Mouse (Mus musculus) lung, adult 18-20 months (tissue): ENCODE data around the gene Mark3.
"Not testable (repeated sequence)": the region's sequence is repeated elsewhere in the genome, so short reads cannot be mapped to it uniquely, and the experiment has no call there.

ENCODE experiments used
- DNase-seq, 2 experiments: peaks; one replicate each; pipeline ENCODE4 v3.0.0; 2022; ENCODE audit warnings: mixed read lengths in 2 of 2

Mark3 gene

DNA sequence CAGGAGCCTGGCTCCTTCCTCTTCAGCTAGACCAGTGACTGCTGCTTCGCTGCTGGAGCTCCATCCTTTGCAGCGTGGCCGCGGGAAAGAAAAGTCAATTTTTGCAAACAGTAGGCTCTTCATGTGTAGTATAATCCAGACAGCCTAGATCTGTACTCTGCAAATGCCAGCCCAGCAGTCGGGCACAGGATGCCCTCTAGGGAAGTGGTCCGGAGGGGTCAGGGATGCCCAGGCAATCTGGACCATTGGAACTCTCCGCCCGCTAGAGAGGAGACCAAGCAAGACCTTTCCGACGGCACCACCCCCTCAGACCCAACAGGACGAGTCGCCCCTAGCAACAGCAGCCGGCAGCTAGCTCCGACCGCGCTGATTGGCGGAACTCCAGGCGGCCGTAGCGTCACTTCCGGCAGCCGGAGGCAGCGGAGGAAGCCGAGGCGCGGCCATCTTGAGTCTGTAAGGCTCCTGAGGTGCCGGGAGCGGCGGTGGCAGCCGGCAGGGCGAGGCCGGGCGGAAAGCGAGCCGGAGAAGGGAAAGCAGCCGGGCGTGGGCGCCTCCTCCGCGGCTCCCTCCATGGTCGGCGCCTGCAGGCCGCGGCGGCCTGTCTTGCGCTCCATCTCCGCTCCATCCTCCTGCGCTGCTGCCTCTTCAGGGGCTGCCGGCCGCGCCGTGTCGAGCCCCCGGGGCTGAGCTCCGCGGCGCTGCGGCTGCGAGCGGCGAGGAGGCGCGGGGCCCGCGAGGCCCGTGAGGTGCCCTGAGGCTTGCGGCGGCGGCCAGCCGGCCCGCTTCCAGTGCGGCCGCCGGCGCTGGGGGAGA lies at the start of gene Mark3:
Mark3 (plus strand) TSS at position 450 of the 813 bp plus-strand sequence.
- DNase-seq, result peak; percentile 98

- DNase-seq, result peak; percentile 17 to 57
Observed at GRCm38 (mm10) chr12:111524883-111525282, 49.4 kb upstream of the Mark3 start.

DNA sequence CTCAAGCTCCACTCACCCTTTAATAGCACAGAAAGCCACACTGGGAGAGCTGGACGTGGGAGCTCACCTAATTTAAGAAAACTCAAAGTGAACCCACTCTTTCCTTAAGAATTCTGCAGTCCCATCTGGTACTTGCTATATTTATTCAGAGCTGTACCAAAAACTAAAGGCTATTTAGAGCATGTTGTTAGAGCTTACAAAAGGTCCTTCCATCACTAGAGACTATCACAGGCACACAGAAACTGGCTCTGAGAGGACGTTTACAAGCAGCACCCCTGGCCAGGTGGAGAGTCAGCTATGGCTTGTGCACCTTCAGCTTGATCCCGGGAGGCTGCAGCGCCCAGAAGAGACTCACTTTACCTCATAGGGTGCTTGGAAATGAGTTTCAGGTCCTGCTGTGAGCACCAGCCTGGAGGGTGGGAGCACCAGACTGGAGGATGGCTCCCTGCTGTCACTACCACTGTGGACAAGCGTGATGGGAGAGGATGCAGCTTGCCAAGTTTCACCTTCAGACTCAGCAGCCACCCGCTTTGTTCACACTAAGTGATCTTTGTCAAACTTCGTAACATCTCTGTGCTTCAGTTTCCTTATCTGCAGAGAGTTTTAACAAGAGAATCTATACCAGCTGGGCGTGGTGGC lies 46.6 kb upstream of the Mark3 start:
- no peak for DNase-seq

GRCm38 (mm10) chr12:111529192-111529591 lies 45.1 kb upstream of the Mark3 start:
- DNase-seq, result no peak

DNA sequence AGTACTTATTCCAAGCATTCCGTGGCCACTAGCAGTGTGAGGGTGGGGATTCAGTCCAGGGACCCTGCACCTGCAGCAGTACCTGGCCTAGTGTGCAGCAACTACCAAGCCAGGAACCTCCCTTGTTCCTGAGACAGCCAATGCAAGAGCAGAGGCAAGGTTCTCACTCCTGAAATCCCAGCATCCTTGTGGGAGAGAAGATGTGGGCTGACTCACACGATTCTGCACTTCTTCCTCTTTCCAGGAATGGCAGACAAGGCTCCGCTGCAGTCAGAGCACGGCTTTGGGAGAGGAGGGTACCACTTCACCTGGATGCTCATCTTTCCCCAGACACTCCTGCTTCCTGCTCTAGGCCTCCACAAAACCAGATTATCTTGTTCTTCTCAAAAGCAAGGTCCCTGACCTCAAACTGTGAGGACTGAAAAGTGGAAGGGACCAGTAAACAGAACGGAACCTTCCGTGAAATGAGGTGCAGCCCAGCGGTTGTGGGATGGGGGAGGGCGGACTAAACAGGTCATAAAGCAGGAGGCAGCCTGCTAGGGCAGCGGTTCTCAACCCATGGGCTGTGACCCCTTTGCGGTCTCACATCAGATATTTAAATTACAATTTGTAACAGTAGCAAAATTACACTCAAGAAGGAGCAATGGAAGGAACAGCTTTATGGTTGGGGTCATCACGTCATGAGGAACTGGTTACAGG lies 41.1 kb upstream of the Mark3 start:
- DNase-seq, result no peak

DNA sequence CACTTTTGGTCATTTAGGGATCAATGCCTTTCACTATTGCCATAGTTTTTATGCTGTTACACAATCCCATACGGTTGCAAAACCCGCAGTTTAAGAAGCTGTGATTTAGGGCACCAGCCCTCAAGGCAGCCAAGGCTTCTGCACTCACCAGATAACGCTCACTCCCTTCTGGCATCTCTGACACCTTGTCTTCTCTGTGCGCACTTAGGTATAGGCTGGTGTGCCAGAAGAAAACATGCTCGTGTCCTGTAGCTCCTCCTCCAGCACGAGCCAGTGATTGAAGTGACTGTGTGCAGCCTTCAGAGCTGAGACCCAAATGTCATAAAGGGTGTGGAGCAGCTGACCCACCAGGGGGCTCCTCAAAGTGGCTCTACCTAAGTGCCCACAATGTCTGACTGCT lies 39.0 kb upstream of the Mark3 start:
- DNase-seq, result peak; percentile 11 to 13

GRCm38 (mm10) chr12:111535762-111536161 lies 38.6 kb upstream of the Mark3 start:
- DNase-seq, result peak; percentile 14 to 60

- no peak for DNase-seq
Observed at GRCm38 (mm10) chr12:111536746-111537145, 37.6 kb upstream of the Mark3 start.

- DNase-seq, result peak in 1 of 2 experiments; percentile 38
Observed at GRCm38 (mm10) chr12:111537341-111537740, 37.0 kb upstream of the Mark3 start.

DNA sequence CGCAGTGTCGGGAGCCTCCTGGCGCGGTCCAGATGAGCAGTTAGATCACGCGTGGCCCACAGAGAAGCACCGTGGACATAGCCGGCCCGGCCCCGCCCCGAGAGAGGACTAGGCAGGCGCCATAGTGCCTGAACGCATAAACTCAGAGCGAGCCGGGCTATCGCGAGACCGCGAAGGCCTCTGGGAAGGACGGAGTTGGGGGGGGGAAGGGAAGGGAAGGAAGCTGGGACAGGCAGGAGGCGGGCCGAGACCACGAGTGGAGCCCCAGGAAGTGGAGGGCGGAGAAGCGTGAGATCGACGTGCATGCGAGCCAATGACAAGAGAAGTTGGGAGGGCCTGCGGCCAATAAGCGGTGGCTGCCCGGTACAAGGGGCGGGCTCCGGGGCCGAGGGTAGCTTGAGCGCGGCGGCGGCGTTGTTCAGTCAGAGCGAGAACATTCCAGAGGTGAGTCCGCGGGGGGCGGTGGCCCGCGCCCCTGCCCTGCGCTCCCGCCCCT lies 36.5 kb upstream of the Mark3 start, which contains the start of gene Eif5:
Eif5 (plus strand) TSS at position 221 of the 496 bp plus-strand sequence.
- DNase-seq, result peak; percentile 99 to 100

- DNase-seq, result peak; percentile 81 to 87
Observed at GRCm38 (mm10) chr12:111538292-111539040, 35.9 kb upstream of the Mark3 start.

GRCm38 (mm10) chr12:111539041-111539345 lies 35.3 kb upstream of the Mark3 start:
- DNase-seq, result no peak

DNA sequence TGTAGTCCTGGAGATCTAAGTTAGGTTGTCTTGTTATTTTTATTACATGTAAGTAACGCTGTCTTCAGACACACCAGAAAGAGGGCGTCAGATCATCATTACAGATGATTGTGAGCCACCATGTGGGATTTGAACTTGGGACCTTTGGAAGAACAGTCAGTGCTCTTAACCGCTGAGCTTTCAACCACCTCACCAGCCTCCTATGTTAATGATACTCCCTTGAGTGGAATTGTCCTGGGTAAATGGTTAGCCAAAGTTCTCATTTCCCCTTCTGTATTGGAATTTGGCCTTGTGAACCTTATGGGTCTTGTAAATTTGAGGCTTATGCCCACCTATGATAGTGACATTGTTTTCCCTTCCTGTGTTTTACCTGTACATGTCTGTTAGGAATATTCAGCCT lies 27.3 kb upstream of the Mark3 start:
- DNase-seq, result no peak

GRCm38 (mm10) chr12:111548555-111549289 lies 25.6 kb upstream of the Mark3 start:
- DNase-seq, result no peak

DNA sequence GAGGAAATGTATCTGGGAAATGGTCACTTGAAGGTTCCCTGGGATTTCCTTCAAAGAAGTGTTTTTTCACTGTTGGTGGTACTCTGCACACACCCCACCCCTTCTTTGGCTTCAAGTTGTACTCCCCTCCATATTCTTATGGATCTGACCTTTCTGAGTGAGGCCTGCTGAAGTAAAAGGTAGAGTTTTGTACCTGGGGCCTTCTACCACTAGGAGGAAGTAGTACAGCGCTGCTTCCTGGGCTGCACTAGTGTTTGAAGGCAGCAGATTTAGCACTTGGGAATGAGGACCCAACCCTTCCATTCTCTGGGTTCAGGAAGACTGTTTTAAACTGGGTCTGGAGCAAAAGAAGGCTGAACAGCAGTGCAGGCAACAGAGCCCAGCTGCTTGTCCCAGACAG lies 23.6 kb upstream of the Mark3 start:
- DNase-seq, result no peak

DNA sequence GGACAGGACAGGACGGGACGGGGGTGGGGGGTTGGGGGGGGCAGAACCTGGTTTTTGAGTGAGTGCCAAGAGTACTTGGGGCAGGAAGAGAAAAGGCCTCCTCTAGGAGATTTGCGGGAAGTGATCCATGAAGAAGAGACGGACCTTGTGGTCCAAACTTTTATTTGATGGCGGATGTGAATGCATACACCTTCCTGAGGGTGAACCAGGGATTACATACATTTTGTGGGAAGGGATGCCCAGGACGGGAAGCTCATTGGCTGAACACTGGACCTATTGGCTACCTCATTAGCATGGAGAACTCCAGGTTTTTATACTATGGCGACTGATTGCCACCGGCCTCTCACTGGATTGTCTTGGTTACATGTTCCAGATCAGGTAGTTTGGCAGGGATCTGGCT lies 22.0 kb upstream of the Mark3 start:
- no peak for DNase-seq

DNA sequence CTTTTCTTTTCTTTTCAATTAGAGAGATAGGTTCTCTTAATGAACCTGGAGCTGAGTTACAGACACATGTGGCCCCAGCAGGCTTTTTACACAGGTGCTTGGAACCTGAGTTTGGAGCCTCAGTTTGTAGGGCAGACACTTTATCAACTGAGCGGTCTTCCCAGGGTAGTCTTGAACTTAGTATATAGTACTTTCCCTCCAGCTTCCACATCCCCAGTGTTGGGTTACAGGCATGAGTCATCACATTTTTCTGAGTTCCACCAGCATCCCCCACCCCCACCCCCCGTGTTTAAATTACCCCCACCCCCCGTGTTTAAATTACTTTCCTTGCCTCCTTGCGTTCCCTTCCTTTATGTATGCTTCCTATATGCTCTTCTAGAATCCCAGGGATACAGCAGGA lies 19.0 kb upstream of the Mark3 start:
- no peak for DNase-seq

- not testable (repeated sequence) for DNase-seq
Observed at GRCm38 (mm10) chr12:111555893-111556292, 18.4 kb upstream of the Mark3 start.

GRCm38 (mm10) chr12:111557538-111557937 lies 16.8 kb upstream of the Mark3 start:
- DNase-seq, result peak in 1 of 2 experiments; percentile 11

DNA sequence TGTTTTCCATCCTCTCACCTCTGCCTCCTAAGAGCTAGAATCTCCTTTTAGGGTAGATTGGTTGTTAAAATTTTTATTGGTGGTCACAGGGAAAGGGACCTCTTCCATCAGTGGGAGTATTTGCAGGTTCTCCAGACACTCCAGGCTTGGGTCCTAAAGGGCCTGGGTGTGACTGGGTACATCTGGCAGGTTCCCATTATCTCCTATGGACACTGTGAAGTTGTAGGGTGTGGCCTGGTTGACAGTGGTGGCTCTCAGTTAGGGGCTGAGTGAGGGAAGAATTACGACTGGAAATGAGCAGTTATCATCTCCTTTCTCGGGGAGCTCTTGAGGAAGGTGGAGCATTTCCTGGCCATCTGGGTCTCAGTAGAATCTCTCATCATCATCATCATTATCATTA lies 15.7 kb upstream of the Mark3 start:
- no peak for DNase-seq

DNA sequence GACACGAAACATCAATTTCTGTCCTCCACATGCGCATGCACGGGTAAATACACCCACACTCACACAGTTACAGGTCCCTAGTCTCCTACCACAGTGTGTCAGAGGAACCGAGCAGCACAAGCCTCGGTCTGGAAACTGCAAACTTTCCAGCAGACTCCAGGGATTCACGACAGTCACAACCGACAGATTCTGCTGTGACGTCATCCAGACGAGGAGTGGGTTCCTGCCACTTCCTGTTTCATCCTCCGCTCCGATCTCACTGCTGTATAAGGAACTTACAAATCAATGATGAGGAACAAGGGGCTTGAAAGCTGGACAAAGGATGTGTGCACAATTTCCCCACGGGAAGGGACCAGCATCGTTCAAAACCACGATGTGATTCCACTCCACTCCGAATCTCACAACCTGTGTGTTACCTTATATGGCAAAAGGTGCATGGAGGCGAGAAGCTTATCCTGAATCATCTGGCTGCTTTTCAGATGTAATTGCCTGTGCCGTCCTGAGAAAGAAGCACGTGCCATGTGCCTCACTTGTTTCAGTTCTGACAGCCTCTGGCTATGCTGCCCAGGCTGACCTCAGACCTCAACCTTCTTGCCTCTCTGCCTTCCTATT lies 14.6 kb upstream of the Mark3 start:
- peak; percentile 24 to 32 for DNase-seq

DNA sequence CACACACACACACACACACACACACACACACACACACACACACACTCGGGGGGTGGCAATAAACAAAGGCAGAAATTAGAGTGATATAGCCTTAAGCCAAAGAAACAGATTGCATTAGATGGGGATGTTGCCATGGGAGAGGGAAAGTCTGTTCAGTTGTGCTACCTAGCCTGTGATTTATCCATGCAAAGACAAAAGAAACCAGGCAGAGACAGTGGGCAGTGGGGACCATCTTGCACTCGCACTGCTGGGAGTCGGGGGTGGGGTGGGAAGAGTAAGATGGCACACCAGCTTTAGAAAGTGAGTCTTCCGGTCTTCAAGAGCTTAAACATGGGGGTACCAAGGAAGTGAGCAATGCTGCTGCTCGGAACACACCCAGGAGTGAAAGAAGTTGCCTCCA lies 14.0 kb upstream of the Mark3 start:
- DNase-seq, result no peak
